Mouse (Mus musculus) testis, postnatal 10 days (tissue): Measurements from ENCODE around the gene Uqcrq.
"Not testable (repeated sequence)": the region's sequence is repeated elsewhere in the genome, so short reads cannot be mapped to it uniquely, and the experiment has no call there.

Experiments used
- DNase-seq: peaks from one replicate; pipeline ENCODE4 v3.0.0; 2021; ENCODE audit warnings: low spot score

Gene Uqcrq

GRCm38 (mm10) chr11:53451361-53451760 lies 20.7 kb upstream of the Uqcrq start:
- no peak for DNase-seq

DNA sequence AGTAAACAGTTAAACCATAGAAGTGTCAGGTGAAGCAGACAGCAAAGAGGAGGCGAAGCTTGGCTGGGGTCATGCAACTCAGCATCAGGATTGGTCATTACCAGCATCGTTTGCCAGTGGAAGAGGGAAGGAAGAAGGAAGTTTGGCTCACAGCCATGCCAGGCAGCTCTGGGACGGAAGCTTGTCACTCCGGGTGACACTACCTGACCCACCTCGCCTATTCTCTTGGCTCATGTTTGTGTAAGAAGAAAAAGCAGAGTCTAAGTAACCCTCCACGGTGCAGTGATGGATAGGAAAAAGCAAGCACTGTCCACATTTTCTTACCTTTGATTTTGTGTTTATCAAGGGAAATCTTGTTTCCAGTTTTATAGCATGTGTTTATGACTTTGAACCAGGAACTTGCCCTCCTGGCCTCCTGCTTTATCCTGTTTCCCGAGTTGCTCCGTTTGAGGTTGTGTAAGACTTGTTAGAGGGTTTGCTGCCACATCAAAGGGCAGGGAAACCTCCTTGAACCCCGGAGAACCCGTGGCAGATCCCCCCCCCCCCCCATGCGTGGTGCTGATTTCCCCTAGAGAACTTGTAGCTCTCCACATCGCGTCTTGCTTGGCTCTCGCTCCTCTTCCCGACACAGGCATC lies 19.6 kb upstream of the Uqcrq start:
- no peak for DNase-seq

- no peak for DNase-seq
Measured at GRCm38 (mm10) chr11:53448529-53448928, 17.9 kb upstream of the Uqcrq start.

DNA sequence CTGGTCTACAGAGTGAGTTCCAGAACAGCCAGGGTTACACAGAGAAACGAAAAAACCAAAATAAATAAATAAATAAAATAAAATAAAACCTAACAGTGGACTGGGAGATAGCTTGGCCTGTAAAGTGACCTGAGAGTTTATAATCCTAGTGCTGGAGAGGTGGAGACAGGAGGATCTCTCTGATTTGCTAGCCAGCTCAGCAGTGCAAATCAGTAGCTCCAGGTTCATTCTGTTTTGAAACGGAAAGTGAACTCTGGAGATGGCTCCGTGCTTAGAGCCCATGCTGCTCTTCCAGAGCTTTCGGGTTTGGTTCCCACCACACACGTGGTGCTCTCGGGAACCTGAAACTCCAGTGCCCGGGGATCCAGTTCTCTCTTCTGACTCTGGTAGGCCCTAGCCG lies 17.4 kb upstream of the Uqcrq start:
- no peak for DNase-seq

DNA sequence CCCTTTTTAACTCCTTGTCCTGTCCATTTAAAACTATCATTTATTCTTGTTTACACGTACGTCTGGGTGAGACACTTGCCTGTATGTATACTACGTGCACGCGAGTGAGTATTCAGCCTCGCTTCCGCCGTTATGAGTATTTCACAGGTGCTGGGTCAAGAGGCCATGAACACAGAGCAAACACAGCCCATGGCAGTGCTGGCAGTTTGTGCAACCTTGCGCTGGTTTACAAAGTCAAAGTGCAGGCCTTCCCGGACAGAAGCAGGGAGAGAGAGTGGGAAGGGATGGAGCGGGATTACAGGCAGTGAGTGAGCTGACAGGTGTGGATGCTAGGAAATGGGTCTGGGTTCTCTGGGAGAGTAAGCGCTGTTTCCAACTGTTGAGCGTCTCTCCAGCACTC lies 15.6 kb upstream of the Uqcrq start:
- no peak for DNase-seq

- DNase-seq: no peak
Measured at GRCm38 (mm10) chr11:53445562-53445961, 14.9 kb upstream of the Uqcrq start.

- no peak for DNase-seq
Measured at GRCm38 (mm10) chr11:53443861-53444260, 13.2 kb upstream of the Uqcrq start.

DNA sequence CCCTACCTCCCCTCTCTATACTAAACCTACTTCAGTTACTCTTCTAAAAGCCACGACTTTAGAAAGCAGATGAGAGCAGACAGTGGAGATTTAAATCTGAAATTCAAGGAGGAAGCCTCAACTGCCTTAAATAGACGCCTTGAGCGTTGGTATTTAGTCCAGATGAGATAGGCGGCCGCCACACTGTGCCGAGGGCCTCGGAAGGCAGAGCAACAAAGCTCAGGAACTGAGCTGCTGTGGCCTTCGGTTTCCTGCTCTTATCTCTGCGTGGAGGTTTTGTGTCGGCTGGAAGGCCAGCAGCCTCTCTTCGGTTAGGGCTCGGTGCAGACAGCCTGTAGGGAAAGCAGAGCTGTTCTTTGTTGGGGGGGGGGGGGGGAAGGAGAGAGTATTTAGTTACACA lies 11.3 kb upstream of the Uqcrq start:
- DNase-seq: peak; percentile 55

DNA sequence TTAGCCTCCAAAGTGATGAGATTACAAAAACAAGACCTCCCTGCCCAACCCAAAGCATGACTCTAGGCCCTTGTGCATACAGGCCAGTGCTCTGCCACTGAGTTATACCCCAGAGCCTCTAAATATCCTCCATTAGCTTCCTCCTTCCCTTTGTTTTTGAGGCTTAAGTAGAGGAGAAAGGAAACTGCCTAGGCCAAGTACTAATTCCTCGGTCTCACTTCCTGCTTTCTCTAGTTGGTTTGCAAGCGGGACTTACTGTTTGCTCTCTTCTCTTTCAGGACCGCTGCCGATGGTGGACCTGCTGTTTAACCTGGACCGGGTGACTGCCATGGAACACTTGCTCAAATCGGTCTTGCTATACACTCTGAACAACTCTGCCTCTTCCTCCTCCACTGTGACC lies 5.7 kb upstream of the Uqcrq start:
- DNase-seq: no peak

GRCm38 (mm10) chr11:53435504-53435903 lies 4.9 kb upstream of the Uqcrq start:
- no peak for DNase-seq

DNA sequence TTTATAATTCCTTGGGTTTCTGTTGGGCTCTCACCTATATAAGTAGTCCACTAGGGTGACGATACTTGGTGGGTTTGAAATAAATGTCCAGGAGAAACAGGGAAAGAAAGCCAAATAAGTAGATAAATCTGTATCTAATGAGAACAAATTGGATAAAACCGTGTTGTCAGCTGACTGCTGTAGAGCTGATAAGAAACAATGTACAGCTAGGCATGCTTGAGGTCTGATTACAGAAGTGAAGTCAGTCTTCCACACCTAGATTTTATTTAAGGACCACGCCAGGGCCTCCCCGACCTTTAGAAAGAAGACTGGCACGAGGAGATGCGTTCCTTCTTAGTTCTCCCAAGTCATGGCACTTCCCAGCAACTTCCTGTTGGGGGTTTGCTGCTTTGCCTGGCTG lies 2.4 kb upstream of the Uqcrq start:
- no peak for DNase-seq

DNA sequence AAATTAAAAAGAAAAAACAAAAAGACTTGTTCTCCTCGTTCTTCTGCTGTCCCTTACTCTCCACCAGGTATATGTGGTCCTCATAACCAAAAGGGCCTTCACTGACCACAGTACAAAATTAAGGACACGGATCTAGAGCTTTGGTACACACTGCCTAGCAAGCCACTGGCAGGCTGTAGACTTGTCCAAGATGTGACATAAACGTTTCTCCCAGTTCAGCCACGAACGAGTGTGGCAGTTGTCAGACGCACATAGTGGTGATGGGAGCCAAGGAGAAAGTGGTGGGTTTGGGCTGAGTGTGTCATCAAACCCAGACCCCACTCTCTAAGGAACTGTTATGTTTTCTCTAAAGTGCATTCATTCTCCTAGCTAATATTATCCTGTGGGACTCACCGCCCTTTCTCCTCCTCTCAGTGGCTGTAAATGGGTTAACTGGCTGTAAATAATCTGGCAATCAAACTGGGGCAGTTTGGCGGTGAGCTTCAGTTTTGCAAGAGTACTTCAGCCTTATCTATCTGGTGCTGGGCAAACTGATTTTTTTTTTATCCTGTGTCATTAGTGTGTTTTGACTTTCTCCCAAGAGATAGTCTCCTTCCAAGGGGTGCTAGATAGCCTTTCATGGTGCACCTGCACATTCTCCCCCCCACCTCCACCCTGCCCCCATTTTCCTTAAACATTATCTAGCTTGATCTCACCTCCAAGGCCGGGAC lies 871 bp upstream of the Uqcrq start:
- DNase-seq: no peak

GRCm38 (mm10) chr11:53430300-53430669 lies 346 bp downstream of the Uqcrq start:
- DNase-seq: no peak

DNA sequence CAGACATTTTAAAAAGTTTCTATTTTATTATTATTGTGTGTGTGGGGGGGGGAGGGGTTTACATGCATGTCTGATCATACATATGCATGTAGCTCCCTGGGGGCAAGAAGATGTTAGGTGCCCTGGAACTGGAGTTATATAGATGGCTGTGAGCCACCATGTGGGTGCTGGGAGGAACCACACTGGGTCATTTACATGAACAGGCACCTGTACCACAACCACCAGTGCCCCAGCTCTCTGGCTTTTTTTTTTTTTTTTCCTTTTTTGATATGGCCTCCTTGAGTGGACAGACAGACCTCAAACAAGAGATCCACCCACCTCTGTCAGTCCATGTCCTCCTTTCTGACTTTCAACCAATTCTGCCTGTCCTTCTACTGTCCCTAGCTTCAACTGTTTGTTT lies 1.4 kb downstream of the Uqcrq start:
- no peak for DNase-seq

- DNase-seq: no peak
Measured at GRCm38 (mm10) chr11:53428716-53429057, 1.9 kb downstream of the Uqcrq start.

DNA sequence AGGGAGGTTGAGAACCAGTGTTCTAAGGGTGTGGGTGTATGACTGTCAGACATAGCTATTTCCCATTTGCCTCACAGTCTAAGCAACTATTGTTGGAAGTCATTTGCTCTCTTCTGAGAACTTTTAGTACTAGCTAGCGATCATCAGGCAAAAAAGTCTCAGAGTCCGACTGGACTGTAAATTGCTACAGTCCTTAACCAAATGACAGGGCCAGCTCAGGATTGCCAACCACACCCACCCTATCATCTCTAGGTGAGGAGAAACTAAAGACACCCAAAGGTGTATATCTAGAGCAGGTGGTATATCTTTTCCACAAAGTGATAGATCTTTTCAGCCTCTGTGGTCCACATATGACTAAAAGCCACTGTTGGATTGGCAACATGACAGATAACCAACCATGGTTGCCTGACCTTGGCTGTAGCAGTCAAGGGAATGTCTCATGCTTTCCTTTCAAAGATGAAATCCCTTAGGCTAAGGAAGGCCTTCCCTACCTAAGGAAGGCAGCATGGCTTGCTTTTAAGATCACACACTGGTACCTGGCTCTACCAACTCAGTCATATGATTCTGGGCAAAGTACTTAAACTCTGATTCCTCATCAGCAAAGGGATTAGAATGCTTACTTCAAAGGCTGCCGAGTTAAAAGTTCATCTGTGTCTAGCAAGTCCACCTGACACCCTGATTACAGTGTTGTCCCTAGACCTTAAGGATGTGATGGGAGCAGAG lies 2.5 kb downstream of the Uqcrq start:
- no peak for DNase-seq

- not testable (repeated sequence) for DNase-seq
Measured at GRCm38 (mm10) chr11:53426914-53427313, 3.7 kb downstream of the Uqcrq start.

GRCm38 (mm10) chr11:53425711-53426255 lies 4.8 kb downstream of the Uqcrq start:
- DNase-seq: no peak

DNA sequence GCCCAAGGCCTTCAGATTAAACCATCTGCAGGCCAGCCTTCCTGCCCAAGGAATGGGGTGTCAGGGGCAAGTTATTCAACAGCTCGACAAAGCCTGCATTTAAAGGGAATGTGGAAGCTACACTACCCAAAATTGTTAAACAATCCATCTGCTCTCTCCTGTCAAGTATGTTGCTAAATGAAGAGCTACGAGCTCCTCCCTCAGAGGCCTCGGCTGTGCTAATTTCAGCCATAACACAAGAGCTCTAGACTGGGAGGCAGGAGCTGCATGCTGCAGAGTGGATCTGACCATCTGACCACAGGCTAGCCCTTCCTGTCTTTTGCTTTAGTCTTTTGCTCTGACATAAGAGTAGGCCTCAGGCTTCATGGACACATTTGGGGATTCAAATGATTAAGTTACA lies 5.4 kb downstream of the Uqcrq start:
- DNase-seq: no peak

GRCm38 (mm10) chr11:53424826-53425225 lies 5.8 kb downstream of the Uqcrq start:
- no peak for DNase-seq

DNA sequence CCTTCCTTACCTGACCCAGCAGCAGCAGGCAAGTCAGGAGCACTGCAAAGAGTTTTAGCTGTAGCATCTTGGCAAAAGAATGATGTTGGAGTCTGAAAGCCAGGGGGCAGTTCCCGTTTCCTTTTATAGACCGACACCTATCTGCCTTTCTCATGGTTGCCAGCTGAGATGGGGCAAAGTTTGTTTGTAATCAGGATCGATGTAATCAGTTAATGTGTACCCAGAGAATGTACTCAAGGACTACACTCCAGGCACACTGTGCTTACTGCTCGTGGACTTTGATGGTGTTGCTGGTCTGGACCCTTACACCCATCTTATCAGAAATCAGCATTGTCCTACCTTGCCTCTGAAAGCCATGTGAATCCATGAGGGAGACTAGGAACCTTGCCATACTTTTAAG lies 7.6 kb downstream of the Uqcrq start, which contains the start of gene Leap2:
Gene Leap2 (minus strand): TSS at position 135 of the 400 bp plus-strand sequence.
- no peak for DNase-seq

DNA sequence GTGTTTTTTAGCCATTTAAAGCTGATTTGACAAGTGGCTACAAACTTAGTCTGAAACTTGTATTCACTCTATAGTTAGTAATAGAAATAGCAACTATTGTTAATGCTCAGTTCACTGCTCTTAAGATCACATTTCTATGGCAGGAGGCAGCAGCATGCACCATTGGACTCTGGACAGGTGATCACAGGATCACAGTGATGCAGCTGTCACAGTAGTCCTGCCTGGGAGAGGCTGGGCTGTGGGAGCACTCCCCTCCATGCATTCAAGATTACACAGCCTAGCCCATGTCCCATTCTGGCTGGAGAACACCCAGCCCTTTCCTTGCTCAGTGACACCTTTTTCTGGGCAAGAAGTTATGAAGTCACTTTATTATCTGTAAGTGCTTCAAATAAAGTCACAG lies 12.6 kb downstream of the Uqcrq start:
- no peak for DNase-seq

DNA sequence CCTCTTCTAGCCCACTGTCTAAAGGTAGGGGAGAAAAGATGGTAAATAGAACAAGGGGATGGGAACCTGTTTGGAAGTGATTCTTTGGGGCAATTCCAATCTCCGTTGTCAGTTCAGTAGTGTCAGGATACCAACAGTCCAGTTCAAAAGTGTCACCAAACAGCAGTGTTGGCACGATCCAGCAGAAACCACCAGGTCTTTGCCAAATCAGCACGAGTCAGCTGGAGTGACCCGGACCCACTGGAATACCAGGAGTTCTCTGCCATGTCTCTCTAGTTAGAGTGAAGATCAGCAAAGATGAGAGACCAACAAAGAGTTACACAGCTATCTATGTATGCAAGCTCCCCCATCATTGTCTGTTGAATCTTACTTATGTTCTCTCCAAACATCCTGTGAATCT lies 16.8 kb downstream of the Uqcrq start:
- DNase-seq: no peak
